Mouse (Mus musculus) thymus, postnatal 10 days (tissue): ENCODE data around the gene Il1r1.

Experiments
- DNase-seq, 2 experiments: peaks; one replicate each; pipeline ENCODE4 v3.0.0; 2021; ENCODE audit warnings: low spot score in 2 of 2

The Il1r1 gene

DNA sequence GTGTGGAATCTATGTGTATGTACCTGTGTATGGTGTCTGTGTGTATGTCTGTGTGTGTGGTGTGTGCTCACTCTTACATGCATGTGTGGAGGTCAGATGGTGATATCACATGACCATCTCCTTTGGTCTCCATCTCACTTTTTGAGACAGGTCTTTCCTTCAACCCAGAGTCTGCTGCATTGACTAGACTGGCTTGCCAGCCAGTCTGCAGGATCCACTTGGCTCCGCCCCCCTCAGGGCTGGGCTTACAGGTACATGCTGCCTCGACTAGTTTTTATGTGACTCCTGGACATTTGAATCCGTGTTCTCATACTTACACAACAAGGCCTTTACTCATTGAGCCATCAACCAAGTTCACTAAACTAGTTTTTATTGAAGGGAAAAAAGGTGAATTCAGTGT lies 6.2 kb downstream of the Il1r1 start:
- no peak for DNase-seq

DNA sequence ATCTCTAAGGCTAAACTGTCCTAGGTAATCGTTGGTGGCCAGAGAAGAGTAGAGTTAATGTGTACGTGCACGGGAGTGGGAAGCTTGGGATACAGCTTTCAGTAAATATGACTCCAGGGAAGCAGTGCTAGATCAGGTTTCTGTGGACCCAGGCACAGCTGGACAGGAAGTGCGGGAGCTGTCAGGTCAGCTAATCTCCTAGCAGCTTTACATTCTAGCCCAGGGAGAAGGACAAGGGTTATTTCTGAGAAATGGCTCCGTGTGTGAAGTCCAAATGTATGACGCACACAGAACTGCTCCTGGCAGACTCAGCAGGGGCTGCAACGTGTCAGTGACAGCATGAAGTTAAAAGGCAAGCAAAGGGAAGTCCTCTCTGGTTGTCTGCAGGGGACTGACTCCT lies 8.3 kb downstream of the Il1r1 start:
- DNase-seq, result no peak

DNA sequence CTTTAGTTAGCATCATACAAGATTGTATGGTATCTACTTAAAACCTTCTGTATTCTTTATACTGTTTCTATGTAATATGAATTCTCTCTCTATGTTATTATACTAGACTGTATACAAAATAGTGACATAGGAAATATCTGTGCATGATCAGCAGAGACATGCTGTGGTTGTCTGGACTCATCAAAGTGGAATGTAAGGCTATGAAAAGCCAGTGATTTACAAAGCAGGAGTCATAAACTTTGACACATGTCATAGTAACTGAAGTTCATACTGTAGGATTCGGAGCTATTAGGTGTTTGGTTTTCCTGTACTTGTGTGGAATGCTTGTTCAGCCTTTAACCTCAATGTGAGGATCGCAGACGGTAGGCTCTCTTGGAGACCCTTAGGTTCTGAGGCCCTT lies 8.7 kb downstream of the Il1r1 start:
- DNase-seq, result no peak

DNA sequence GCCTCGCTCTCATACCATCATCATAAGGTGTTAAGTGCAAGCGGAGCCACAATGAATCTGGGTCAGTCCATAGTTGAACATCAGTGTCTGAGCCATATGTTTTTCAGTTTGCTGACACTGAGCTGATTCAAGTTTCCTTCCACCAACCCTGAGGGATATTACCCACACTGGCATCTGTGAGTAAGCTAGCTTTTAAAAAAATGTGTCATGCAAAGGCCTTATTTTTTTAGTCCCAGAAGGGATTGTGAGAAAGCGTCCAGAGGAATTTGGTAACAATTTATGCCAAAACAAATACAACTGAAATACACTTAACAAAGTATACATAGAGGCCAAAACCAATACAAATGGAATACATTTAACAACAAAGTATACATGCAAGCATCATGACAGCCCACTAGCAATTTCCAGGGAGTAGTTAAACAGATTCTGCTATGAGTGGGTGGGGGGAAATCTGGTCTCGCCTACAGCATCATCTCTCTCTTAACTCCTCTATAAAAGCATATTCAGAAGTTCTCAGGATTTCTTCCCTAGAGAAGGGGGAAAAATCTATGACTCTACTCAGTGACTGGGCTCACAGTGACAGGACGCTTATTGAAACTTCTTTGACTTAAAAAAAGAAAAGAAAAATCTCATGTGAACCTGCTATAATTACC lies 10.8 kb downstream of the Il1r1 start:
- DNase-seq, result no peak

GRCm38 (mm10) chr1:40236694-40237093 lies 11.8 kb downstream of the Il1r1 start:
- no peak for DNase-seq

DNA sequence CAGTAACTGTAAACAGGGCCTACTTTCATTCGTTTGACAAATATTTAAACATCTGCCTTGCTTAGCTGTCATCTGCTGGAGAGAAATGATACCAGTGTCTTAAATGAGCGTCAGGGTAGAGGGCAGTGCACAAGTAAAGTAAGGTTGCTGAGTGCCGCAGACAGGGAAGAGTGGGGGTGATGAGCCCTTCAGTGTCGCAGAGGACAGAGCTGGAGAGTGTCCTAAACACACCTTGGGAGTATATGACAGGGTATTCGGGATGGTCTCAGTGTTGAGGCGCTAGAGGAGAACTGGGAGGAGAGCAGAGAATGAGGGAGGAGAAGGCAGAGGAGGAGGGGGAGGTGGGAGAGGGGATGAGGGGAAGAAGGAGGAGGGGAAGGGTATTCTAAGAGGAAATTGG lies 12.2 kb downstream of the Il1r1 start:
- no peak for DNase-seq

DNA sequence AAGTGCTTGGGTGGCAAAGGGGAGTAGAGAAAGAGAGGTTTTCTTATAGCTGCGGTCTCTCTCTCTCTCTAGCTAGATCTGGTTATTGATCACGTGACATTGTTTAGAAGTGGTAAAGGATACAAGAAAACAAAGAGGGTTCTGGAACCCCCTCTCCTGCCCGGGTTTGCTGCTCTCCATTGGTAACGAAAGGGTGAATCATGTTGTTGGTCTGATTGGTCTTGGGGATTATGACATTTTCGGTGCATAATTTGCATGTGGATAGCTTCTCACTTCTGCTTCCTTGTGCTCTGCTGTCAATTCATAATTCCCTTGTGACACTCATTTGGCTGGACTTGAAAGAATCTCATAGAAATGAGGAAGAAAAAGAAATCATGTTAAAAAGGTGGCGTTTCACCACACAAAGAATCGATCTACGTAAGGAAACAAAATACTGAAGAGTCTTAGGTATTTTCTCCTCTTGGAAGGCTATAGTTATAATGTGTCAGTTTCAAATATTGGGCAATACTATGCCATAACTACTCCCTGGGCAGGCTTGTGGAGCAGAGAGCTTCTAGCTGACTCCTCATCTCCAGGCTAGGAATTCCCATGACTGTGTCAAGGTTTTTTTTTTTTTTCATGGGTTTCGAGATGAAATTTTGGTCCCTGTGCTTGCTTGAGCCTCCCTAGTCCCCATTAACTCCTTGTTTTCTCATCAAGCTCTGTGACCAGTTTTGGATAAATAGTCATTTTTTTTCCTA lies 15.6 kb downstream of the Il1r1 start:
- no peak for DNase-seq

- DNase-seq, result no peak
These were observed 17.8 kb downstream of the Il1r1 start for GRCm38 (mm10) chr1:40242717-40243116.

GRCm38 (mm10) chr1:40243561-40243998 lies 18.7 kb downstream of the Il1r1 start:
- DNase-seq, result no peak

DNA sequence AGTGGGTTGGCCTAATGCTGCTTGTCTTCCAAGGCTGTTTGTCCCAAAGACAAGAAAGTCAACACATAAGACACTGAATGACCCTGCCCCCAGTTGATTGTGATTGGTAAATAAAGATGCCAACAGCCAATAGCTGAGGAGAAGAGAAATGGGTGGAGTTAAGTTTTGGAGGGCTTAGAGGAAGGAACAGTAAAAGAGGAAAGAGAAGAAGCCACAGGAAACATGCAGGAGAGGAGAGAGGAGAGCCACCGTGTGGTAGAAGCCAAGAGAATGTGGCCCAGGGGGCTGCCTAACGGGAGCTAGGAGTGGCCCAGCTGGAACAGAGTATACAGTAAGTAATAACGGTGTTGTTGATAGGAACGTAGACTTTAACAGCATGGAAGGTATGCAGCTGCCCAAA lies 25.5 kb downstream of the Il1r1 start:
- no peak for DNase-seq

DNA sequence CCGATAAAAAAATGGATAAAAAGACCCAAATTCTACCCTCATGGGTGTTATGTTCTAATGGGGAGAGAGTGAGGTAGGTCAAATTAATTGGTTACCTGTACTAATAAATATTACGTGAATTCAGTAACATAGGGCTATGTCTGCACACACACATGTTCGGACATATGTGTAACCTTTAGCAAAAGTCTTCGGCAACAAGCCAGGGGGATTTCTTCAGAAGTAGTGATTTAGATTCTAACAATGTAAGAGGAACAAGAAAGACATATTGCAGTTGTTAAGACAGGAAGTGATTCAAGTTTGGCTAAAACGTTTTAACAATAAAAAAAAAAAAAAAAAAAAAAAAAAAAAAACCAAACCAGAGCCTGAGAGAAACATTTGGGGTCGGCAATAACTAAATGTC lies 27.6 kb downstream of the Il1r1 start:
- no peak for DNase-seq

- DNase-seq, result no peak
These were observed 29.1 kb downstream of the Il1r1 start for GRCm38 (mm10) chr1:40253940-40254339.

- DNase-seq, result no peak
These were observed 29.6 kb downstream of the Il1r1 start for GRCm38 (mm10) chr1:40254347-40255057.

GRCm38 (mm10) chr1:40262441-40263121 lies 37.7 kb downstream of the Il1r1 start:
- no peak for DNase-seq

GRCm38 (mm10) chr1:40263122-40263498 lies 38.2 kb downstream of the Il1r1 start:
- no peak for DNase-seq

DNA sequence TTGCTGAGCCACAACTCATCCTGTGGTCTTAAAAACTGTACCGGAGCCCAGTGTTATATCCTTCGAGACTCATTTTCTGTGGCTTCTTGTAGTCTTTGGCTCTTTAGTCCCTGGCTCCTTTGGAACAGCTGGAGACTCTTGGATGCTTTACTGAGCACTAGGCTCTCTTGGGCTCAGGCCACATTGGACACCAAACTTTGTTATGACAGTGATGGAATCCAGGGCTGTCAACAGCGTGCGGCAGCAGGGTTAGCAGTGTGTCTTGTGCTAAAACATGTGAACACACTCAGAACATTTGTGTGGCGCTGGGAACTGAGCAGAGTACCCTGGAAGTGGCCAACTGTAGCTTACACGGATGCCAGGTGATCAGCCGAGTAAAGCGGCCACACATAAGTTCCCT lies 38.8 kb downstream of the Il1r1 start:
- DNase-seq, result no peak

GRCm38 (mm10) chr1:40265301-40265835 lies 40.5 kb downstream of the Il1r1 start:
- no peak for DNase-seq

DNA sequence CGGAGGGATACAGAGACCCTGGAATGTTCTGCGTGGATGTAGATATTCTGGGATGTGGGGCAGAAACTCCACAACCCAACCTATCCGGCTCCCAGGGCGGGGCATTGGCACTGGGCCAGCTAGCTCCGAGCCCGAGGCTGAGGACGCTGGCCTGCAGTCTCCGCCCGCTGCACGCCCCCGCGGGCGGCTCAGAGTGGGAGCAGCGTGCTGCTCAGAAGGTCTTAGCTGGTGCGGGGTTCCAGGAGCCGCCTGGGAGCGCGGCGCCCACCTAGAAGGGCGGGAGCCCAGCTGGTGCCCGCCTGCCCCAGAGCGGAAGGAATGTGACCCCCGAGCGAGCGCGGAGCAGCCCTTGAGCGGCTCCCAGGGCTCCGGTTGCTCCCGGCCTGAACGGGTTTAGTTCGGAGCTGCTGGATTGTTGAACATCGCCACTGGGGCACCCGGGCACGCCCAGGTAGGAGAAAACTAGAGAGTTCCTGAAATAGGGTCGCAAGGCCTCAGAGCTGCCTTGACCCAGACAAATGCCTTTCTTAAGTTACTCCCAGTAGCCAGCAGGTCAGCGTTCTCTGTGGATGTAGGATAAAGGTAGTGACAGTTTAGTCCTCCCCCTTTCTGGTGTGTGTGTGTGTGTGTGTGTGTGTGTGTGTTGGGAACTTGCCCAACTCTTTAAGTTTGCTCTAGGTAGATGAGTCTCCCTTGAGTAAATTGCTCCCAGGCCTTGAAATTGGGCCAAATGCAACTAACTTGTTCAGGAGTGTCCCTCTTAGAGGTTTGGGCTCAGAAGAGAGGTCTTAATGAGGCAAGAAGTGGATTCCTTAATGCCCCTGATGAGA lies 41.8 kb downstream of the Il1r1 start:
- no peak for DNase-seq

DNA sequence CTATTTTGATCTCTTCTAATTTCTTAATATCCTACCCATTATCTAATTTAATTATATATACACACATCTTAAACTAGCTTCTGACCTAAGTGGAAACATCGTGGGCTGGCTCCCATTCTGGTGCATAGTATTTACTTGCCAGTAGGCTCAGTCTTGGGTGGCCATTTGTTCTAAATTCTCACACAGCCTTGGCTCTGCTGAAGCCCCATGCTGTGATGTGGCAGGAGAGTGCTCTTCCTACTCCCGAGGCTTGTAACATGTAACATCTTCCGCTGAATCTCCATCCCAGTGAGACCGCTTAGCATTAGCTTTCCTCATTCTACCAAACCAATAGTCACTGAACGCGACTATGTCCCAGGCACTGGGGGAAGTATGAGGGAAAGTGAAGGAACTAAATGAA lies 43.0 kb downstream of the Il1r1 start:
- no peak for DNase-seq

DNA sequence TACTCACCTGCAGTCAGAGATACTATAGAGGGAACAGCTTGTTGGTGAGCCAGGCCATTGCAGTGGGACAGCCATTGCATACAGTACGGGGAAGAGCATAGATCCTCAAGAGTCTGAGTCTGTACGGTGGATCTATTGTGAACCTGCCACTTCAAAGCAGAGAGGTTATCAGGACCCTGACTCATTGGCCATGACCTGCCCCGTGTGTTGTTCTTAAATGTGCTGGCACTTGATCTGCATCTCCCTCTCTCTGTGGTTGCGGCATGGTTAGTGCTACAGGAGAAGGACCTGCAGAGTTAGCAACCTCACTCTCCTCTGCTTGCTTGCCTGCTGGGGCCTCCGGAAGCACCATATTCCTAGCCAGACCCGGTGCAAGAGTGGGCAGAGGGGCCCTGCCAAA lies 43.7 kb downstream of the Il1r1 start:
- no peak for DNase-seq

DNA sequence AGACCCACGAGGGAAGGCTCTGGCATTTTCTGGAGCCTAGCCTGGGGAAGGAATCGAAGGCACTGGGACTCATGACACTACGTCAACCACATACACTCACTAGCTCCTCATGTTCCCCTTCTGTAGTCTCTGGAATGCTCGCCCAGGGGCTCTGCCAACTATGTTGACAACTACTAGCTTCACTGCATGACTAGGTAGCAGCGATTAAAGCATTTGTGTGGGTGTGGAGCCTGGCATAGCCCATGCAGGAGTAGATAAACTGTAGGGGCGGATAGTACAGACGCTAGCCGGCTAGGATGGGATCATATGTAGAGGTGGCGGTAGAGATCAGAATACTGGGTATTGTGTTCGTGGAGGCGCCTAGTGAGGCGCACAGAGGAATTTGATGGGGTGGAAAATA lies 45.5 kb downstream of the Il1r1 start:
- no peak for DNase-seq
